Mouse (Mus musculus) bone marrow, adult 2 months (tissue): ENCODE results near the gene Nudcd3. TPM values are rescaled to one million over a fixed set of nuclear protein-coding genes. Genes with fewer than 3 reads are reported as not detected.

Experiments
- H3K27ac ChIP-seq: fragments of 200-500 bp; 2 replicates; pipeline ENCODE4 v1.5.1; 2012; ENCODE audit warnings: low read depth, mild to moderate bottlenecking, control low read depth, inconsistent platforms, low read length; ENCODE audit not compliant: control insufficient read depth, poor library complexity, insufficient read depth
- H3K4me1 ChIP-seq: fragments of 200-500 bp; 2 replicates; pipeline ENCODE4 v1.6.1; 2011; ENCODE audit warnings: low read length; ENCODE audit not compliant: control insufficient read depth, insufficient read depth
- H3K4me3 ChIP-seq: fragments of 200-500 bp; replicated peaks from 2 replicates; pipeline ENCODE3; 2011; ENCODE audit warnings: mild to moderate bottlenecking, low read depth, low read length, control low read depth; ENCODE audit not compliant: control insufficient read depth
- CTCF ChIP-seq: fragments of 200-500 bp; IDR thresholded peaks from 2 replicates; pipeline ENCODE4 v1.5.1; 2011; ENCODE audit warnings: low read length, control low read depth; ENCODE audit not compliant: control insufficient read depth, insufficient read depth
- POLR2A ChIP-seq: fragments of 200-500 bp; IDR thresholded peaks from 2 replicates; pipeline ENCODE4 v1.6.1; 2011; ENCODE audit warnings: low read depth, mild to moderate bottlenecking, control low read depth, low read length, borderline replicate concordance; ENCODE audit not compliant: control insufficient read depth
- WGBS: fragments of 180-500 bp; shearing (Covaris S2); methylation state at CpG from one replicate; pipeline ENCODE4 v1.1.7; 2018; 5-methylcytosine and 5-hydroxymethylcytosine counted together
- polyA plus RNA-seq: library from polyadenylated mRNA; stranded (reverse); fragments of >200 nt; gene quantifications from 2 replicates; pipeline ENCODE4 v1.2.4, GENCODE M21; 2011; ENCODE audit warnings: low replicate concordance; ENCODE audit not compliant: missing spikeins, insufficient read depth, insufficient read length

Nudcd3 gene
- polyA plus RNA-seq, 1 experiment, result 25.4 TPM

GRCm38 (mm10) chr11:6216834-6217233 lies 16.6 kb upstream of the Nudcd3 start:
- H3K4me3 ChIP-seq, result no peak overlapping the region
- H3K4me1 ChIP-seq, result no peaks in the 10 kb centered on the region
- H3K27ac ChIP-seq, result no peak overlapping the region
- TF ChIP-seq CTCF, result no peak
- TF ChIP-seq POLR2A, result no peak
- 78% methylated on average over 3 of the region's 3 CpGs for WGBS

- Histone ChIP-seq H3K27ac (no peak overlapping the region), H3K4me1 (no peaks in the 10 kb centered on the region), H3K4me3 (no peak overlapping the region)
- WGBS, result 81% methylated on average over 1 of the region's 1 CpGs
- no peak for TF ChIP-seq POLR2A
- no peak for TF ChIP-seq CTCF
Observed at GRCm38 (mm10) chr11:6208158-6208557, 7.9 kb upstream of the Nudcd3 start.

GRCm38 (mm10) chr11:6207090-6207489 lies 6.9 kb upstream of the Nudcd3 start:
- H3K27ac ChIP-seq, result no peak overlapping the region
- WGBS, result 62% methylated on average over 2 of the region's 2 CpGs

GRCm38 (mm10) chr11:6200570-6200969 lies 355 bp upstream of the Nudcd3 start:
- Histone ChIP-seq H3K4me3 (peak overlapping the region; percentile 78), H3K4me1 (peaks cover 1% of the 10 kb centered on the region), H3K27ac (no peak overlapping the region)
- WGBS, result 22% methylated on average over 9 of the region's 9 CpGs
- no peak for TF ChIP-seq CTCF
- no peak for TF ChIP-seq POLR2A

More at GRCm38 (mm10) chr11:6207090-6207489, 6.9 kb upstream of the Nudcd3 start:
- no peaks in the 10 kb centered on the region for H3K4me1 ChIP-seq
- no peak overlapping the region for H3K4me3 ChIP-seq
- TF ChIP-seq CTCF (no peak), POLR2A (no peak)

- TF ChIP-seq CTCF (no peak), POLR2A (no peak)
- Histone ChIP-seq H3K4me3 (peak within 1 kb of the TSS; percentile 78), H3K27ac (peak within 1 kb of the TSS; percentile 93), H3K4me1 (peaks cover 1% of the 10 kb centered on the region)
- under 1% methylated on average over 35 of the region's 35 CpGs for WGBS
Observed at GRCm38 (mm10) chr11:6199410-6200086, 667 bp downstream of the Nudcd3 start, which contains the start of gene A730071L15Rik. TSS of gene A730071L15Rik (plus strand) at chr11:6200029.

- 48% methylated on average over 4 of the region's 4 CpGs for WGBS
- Histone ChIP-seq H3K4me1 (peaks cover 1% of the 10 kb centered on the region), H3K4me3 (no peak overlapping the region), H3K27ac (no peak overlapping the region)
- TF ChIP-seq CTCF, result no peak
- TF ChIP-seq POLR2A, result no peak
Observed at GRCm38 (mm10) chr11:6198449-6198848, 1.8 kb downstream of the Nudcd3 start.

GRCm38 (mm10) chr11:6196780-6197179 lies 3.4 kb downstream of the Nudcd3 start:
- no peak for TF ChIP-seq CTCF
- TF ChIP-seq POLR2A, result no peak
- H3K4me1 ChIP-seq, result peaks cover 1% of the 10 kb centered on the region
- H3K27ac ChIP-seq, result no peak overlapping the region
- no peak overlapping the region for H3K4me3 ChIP-seq
- WGBS, result 41% methylated on average over 8 of the region's 8 CpGs

- TF ChIP-seq POLR2A (no peak), CTCF (peak; percentile 95)
- Histone ChIP-seq H3K4me1 (no peaks in the 10 kb centered on the region; the same call in 1 of the 2 replicates), H3K4me3 (no peak overlapping the region), H3K27ac (no peak overlapping the region)
- 2% methylated on average over 2 of the region's 2 CpGs for WGBS
Observed at GRCm38 (mm10) chr11:6187878-6188277, 12.3 kb downstream of the Nudcd3 start.

GRCm38 (mm10) chr11:6187399-6187798 lies 12.8 kb downstream of the Nudcd3 start:
- Histone ChIP-seq H3K4me3 (no peak overlapping the region), H3K4me1 (no peaks in the 10 kb centered on the region; the same call in 1 of the 2 replicates), H3K27ac (no peak overlapping the region)
- TF ChIP-seq POLR2A, result no peak
- 72% methylated on average over 3 of the region's 3 CpGs for WGBS
